Comparison of ENCODE assay signal across 16 mouse cellular contexts in the genomic region with DNA sequence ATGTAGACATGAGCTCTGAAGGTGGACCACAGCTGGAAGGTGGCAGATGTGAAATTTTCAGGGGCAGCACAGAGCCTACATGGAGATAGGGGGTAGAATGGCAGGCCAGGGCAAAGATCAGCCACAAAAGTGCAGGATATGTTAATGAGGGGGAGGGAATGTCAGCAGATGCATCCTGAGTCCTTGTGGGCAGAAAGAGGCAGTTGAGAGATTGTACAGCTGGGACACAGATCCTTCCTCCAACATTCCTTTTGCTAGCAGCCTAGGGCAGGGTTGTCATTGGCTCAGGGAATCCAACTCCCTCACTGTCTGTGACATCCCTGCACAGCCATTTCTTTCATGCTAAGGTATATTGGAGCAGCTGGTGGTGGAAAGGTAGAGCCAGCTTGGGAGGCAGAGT. TPM values are rescaled to one million over a fixed set of nuclear protein-coding genes. Genes with fewer than 3 reads are reported as not detected.
"Had no signal": no experiment of that assay in that cellular context is flagged by ENCODE, and none has a peak within 500 bp of the region (broad histone marks: within the 10 kb centered on the region; RNA-seq: fewer than 3 reads in every experiment).

No protein-coding gene starts in this region.

- H3K4me2 ChIP-seq: lung, embryonic 14.5 days; midbrain, embryonic 11.5 days; midbrain, embryonic 13.5 days; midbrain, embryonic 15.5 days; neural tube, embryonic 12.5 days; stomach, embryonic 15.5 days had no signal

- H3K36me3 ChIP-seq: midbrain, embryonic 13.5 days; midbrain, embryonic 15.5 days; neural tube, embryonic 12.5 days; stomach, embryonic 15.5 days had no signal

- H3K27me3 ChIP-seq: midbrain, embryonic 13.5 days; midbrain, embryonic 15.5 days; neural tube, embryonic 12.5 days; stomach, embryonic 15.5 days had no signal

- H3K27ac ChIP-seq: midbrain, embryonic 13.5 days; midbrain, embryonic 15.5 days; neural tube, embryonic 12.5 days; stomach, embryonic 15.5 days; stomach, postnatal 0 days had no signal

- H3K9me3 ChIP-seq: megakaryocyte, embryonic 14.5 days; midbrain, embryonic 13.5 days; midbrain, embryonic 15.5 days; neural tube, embryonic 12.5 days; stomach, embryonic 15.5 days had no signal

- H3K4me3 ChIP-seq: megakaryocyte, embryonic 14.5 days; midbrain, embryonic 13.5 days; midbrain, embryonic 15.5 days; neural tube, embryonic 12.5 days; stomach, embryonic 15.5 days had no signal

- ATAC-seq: midbrain, embryonic 13.5 days; midbrain, embryonic 15.5 days had no signal

- H3K4me1 ChIP-seq: midbrain, embryonic 13.5 days; midbrain, embryonic 15.5 days; neural tube, embryonic 12.5 days; stomach, embryonic 15.5 days had no signal

- DNase-seq: lung, adult 18-20 months; lung, embryonic 14.5 days; lung, postnatal 10 days; lung, postnatal 4 days; right cerebral cortex, postnatal 14 days; thymus, adult 2 months; thymus, postnatal 25 days; thymus, postnatal 4 days had no signal

- H3K9ac ChIP-seq: lung, embryonic 14.5 days; midbrain, embryonic 13.5 days; midbrain, embryonic 15.5 days; neural tube, embryonic 12.5 days; stomach, embryonic 15.5 days had no signal

RNA-seq across cellular contexts. Expression of gene Depp1, which starts 50.4 kb away (rescaled TPM):
- total RNA-seq: neutrophil, adult 5-6 weeks had no signal
